Mouse (Mus musculus): ENCODE data around the gene Nedd9. TPM values are rescaled to one million over a fixed set of nuclear protein-coding genes. Genes with fewer than 3 reads are reported as not detected.
A peak's percentile ranks its signal among the peaks of the same experiment; 100 is the strongest.

Nedd9 gene
- total and polyA plus RNA-seq, 3 experiments: 41.3 to 48.7 (median 42.5) TPM

DNA sequence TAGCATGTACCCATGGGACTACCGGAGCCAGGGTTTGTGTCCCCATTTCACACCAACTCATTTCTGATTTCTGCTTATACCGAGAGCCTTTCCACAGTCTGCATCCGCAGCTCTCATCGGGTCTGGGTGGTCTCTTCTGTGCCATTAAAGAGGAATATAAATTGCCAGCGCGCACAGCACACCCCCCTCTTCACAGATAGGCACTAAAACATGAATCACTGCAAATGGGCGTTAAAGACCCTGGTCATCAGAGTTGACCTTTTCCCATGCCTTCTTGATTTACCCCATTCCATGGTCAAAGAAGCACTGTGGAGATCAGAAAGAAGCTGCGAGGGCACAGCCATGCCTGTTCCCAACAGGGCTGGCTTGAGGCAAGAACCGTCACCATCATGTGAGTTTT, 109.3 kb downstream of the Nedd9 start:
- Histone ChIP-seq H3K36me3 (replicated peaks in 1 of 2; ENCODE audit: control insufficient read depth in 1 of 2, insufficient read depth in 1 of 2, low read length in 1 of 2) (peaks cover 3 to 59% of the 10 kb centered on the region in 2 experiments), H3K4me3 (replicated peaks in 1 of 3; ENCODE audit: low read depth in 2 of 3, low read length in 2 of 3, poor library complexity in 1 of 3) (no peak overlapping the region), H3K79me2 (replicated peaks; ENCODE audit: control insufficient read depth, extremely low read depth, insufficient read depth, poor library complexity, severe bottlenecking) (no peaks in the 10 kb centered on the region), H3K4me2 (ENCODE audit: insufficient read depth, low read depth, poor library complexity, severe bottlenecking) (no peak overlapping the region), H3K27me3 (replicated peaks) (no peaks in the 10 kb centered on the region), H3K9me3 (replicated peaks; ENCODE audit: low read length) (no peaks in the 10 kb centered on the region), H3K4me1 (ENCODE audit: control insufficient read depth in 1 of 2, insufficient read depth in 2 of 2) (peaks cover 32 to 94% of the 10 kb centered on the region in 2 experiments), H3K27ac (ENCODE audit: insufficient read depth, low read depth) (no peak overlapping the region), H3K9ac (ENCODE audit: insufficient read depth, low read depth) (no peak overlapping the region)
- no peak for DNase-seq (ENCODE audit: extremely low read depth)
- in situ Hi-C loops (cut with MboI; ENCODE audit: low pct_ligation_motif_present, low pct_unique_long_range_greater_than_20kb, low sequenced_read_pairs) (no loop called here), dilution Hi-C loops (cut with MboI; ENCODE audit: extremely low pct_ligation_motif_present, extremely low pct_unique_long_range_greater_than_20kb, low sequenced_read_pairs) (no loop called here)
- TF ChIP-seq TBP (conservative IDR thresholded peaks at IDR 0.05; ENCODE audit: low read depth, low read length): no peak
- TF ChIP-seq IRF4 (IDR thresholded peaks at IDR 0.05; ENCODE audit: low read depth, low read length): no peak
- no peak for TF ChIP-seq CHD1 (IDR thresholded peaks at IDR 0.05; ENCODE audit: low read depth, low read length)
- TF ChIP-seq MEF2A (IDR thresholded peaks at IDR 0.05; ENCODE audit: borderline replicate concordance, low read depth, low read length): no peak
- TF ChIP-seq ZNF384 (IDR thresholded peaks at IDR 0.05; ENCODE audit: low read depth, low read length): no peak
- TF ChIP-seq E2F4 (IDR thresholded peaks at IDR 0.05; ENCODE audit: insufficient replicate concordance, low read depth, low read length): no peak

DNA sequence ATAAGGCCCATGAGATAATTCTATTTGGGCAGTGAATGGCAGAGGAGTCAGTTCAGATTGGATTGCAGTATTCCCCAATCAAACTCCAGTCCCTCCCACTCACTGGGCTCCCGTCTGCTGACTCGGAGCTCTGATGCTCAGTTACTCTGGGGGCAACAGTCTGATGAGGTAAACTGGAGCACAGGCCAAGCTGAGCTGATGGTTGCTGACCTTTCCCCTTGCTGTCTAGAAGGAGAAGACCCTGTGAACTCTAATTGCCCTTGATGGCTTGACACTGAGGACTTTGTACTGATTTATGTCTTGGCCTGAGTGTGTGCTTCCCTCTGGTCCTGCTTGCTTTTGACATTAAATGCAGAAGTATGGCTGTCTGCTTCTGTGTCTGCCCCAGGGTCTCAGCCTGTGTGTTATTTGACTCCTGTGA, 110.1 kb downstream of the Nedd9 start:
- Histone ChIP-seq H3K4me1 (ENCODE audit: control insufficient read depth in 1 of 2, insufficient read depth in 2 of 2) (peaks cover 32 to 93% of the 10 kb centered on the region in 2 experiments), H3K79me2 (replicated peaks; ENCODE audit: control insufficient read depth, extremely low read depth, insufficient read depth, poor library complexity, severe bottlenecking) (peaks cover 1% of the 10 kb centered on the region; the same call in 1 of the 2 replicates), H3K27me3 (replicated peaks) (no peaks in the 10 kb centered on the region), H3K27ac (ENCODE audit: insufficient read depth, low read depth) (no peak overlapping the region), H3K36me3 (replicated peaks in 1 of 2; ENCODE audit: control insufficient read depth in 1 of 2, insufficient read depth in 1 of 2, low read length in 1 of 2) (peaks cover 3 to 56% of the 10 kb centered on the region in 2 experiments), H3K4me3 (replicated peaks in 1 of 3; ENCODE audit: low read depth in 2 of 3, low read length in 2 of 3, poor library complexity in 1 of 3) (no peak overlapping the region), H3K9me3 (replicated peaks; ENCODE audit: low read length) (no peaks in the 10 kb centered on the region), H3K9ac (ENCODE audit: insufficient read depth, low read depth) (no peak overlapping the region), H3K4me2 (ENCODE audit: insufficient read depth, low read depth, poor library complexity, severe bottlenecking) (no peak overlapping the region)
- DNase-seq (ENCODE audit: extremely low read depth): no peak
- TF ChIP-seq E2F4 (IDR thresholded peaks at IDR 0.05; ENCODE audit: insufficient replicate concordance, low read depth, low read length): no peak
- TF ChIP-seq NELFE (IDR thresholded peaks at IDR 0.05; ENCODE audit: low read depth, low read length): no peak
- no peak for TF ChIP-seq MAFK (IDR thresholded peaks at IDR 0.05; ENCODE audit: insufficient replicate concordance, low read length)
- TF ChIP-seq ZC3H11A (IDR thresholded peaks at IDR 0.05; ENCODE audit: low read depth, low read length): no peak
- TF ChIP-seq UBTF (IDR thresholded peaks at IDR 0.05; ENCODE audit: low read depth, low read length): no peak
- TF ChIP-seq CHD2 (IDR thresholded peaks at IDR 0.05; ENCODE audit: low read length): no peak
- TF ChIP-seq RCOR1 (conservative IDR thresholded peaks at IDR 0.05; ENCODE audit: low read depth, low read length): no peak
- in situ Hi-C loops (cut with MboI; ENCODE audit: low pct_ligation_motif_present, low pct_unique_long_range_greater_than_20kb, low sequenced_read_pairs): no loop called here
- dilution Hi-C loops (cut with MboI; ENCODE audit: extremely low pct_ligation_motif_present, extremely low pct_unique_long_range_greater_than_20kb, low sequenced_read_pairs): no loop called here

- no peak for DNase-seq (ENCODE audit: extremely low read depth)
- in situ Hi-C loops (cut with MboI; ENCODE audit: low pct_ligation_motif_present, low pct_unique_long_range_greater_than_20kb, low sequenced_read_pairs): no loop called here
- 0 out of 2 replicates have a peak overlapping the region, but pooled peaks have one; percentile 22 for H3K4me2 ChIP-seq (ENCODE audit: insufficient read depth, low read depth, poor library complexity, severe bottlenecking)
- H3K4me3 ChIP-seq (replicated peaks in 1 of 3; ENCODE audit: low read depth in 2 of 3, low read length in 2 of 3, poor library complexity in 1 of 3): no peak overlapping the region
- H3K9me3 ChIP-seq (replicated peaks; ENCODE audit: low read length): no peaks in the 10 kb centered on the region
- H3K79me2 ChIP-seq (replicated peaks; ENCODE audit: control insufficient read depth, extremely low read depth, insufficient read depth, poor library complexity, severe bottlenecking): peaks cover 3% of the 10 kb centered on the region; the same call in 1 of the 2 replicates
- dilution Hi-C loops (cut with MboI; ENCODE audit: extremely low pct_ligation_motif_present, extremely low pct_unique_long_range_greater_than_20kb, low sequenced_read_pairs): no loop called here
- H3K4me1 ChIP-seq (ENCODE audit: control insufficient read depth in 1 of 2, insufficient read depth in 2 of 2): peaks cover 29 to 93% of the 10 kb centered on the region in 2 experiments
- H3K27ac ChIP-seq (ENCODE audit: insufficient read depth, low read depth): no peak overlapping the region; the same call in 1 of the 2 replicates
- peaks cover 3 to 58% of the 10 kb centered on the region in 2 experiments for H3K36me3 ChIP-seq (replicated peaks in 1 of 2; ENCODE audit: control insufficient read depth in 1 of 2, insufficient read depth in 1 of 2, low read length in 1 of 2)
- no peaks in the 10 kb centered on the region for H3K27me3 ChIP-seq (replicated peaks)
- 0 out of 2 replicates have a peak overlapping the region, but pooled peaks have one; percentile 29 for H3K9ac ChIP-seq (ENCODE audit: insufficient read depth, low read depth)
- no peak for TF ChIP-seq KAT2A (IDR thresholded peaks at IDR 0.05; ENCODE audit: insufficient replicate concordance, low read length)
- no peak for TF ChIP-seq NRF1 (IDR thresholded peaks at IDR 0.05; ENCODE audit: low read depth, low read length)
- peak; percentile 58; the same call in 1 of the 2 replicates for TF ChIP-seq TCF12 (IDR thresholded peaks at IDR 0.05; ENCODE audit: low read depth, low read length)
- no peak for TF ChIP-seq MXI1 (IDR thresholded peaks at IDR 0.05; ENCODE audit: low read depth, low read length)
- peak; percentile 51 for TF ChIP-seq BHLHE40 (IDR thresholded peaks at IDR 0.05; ENCODE audit: low read depth, low read length)
- no peak for TF ChIP-seq ZC3H11A (IDR thresholded peaks at IDR 0.05; ENCODE audit: low read depth, low read length)
- no peak for TF ChIP-seq ZKSCAN1 (IDR thresholded peaks at IDR 0.05; ENCODE audit: borderline replicate concordance, low read depth, low read length)
- TF ChIP-seq USF1 (IDR thresholded peaks at IDR 0.05; ENCODE audit: low read depth, low read length): no peak
- no peak for TF ChIP-seq SMC3 (IDR thresholded peaks at IDR 0.05; ENCODE audit: low read depth, low read length)
- no peak for TF ChIP-seq JUN (IDR thresholded peaks at IDR 0.05; ENCODE audit: insufficient read depth, low read depth, low read length)
- TF ChIP-seq MYC (IDR thresholded peaks at IDR 0.05; ENCODE audit: low read depth, low read length): 0 out of 2 replicates have a peak, but pooled peaks have one; percentile 25
- no peak for TF ChIP-seq MAZ (IDR thresholded peaks at IDR 0.05; ENCODE audit: low read depth, low read length)
- TF ChIP-seq RAD21 (IDR thresholded peaks at IDR 0.05; ENCODE audit: low read depth, low read length): no peak
- TF ChIP-seq ZNF384 (IDR thresholded peaks at IDR 0.05; ENCODE audit: low read depth, low read length): no peak
- TF ChIP-seq TBP (conservative IDR thresholded peaks at IDR 0.05; ENCODE audit: low read depth, low read length): no peak
- TF ChIP-seq IRF4 (IDR thresholded peaks at IDR 0.05; ENCODE audit: low read depth, low read length): peak; percentile 74
- no peak for TF ChIP-seq E2F4 (IDR thresholded peaks at IDR 0.05; ENCODE audit: insufficient replicate concordance, low read depth, low read length)
These were observed 111.1 kb downstream of the Nedd9 start for GRCm38 (mm10) chr13:41376111-41376510.
